Mouse (Mus musculus): Measurements from ENCODE around the gene Sap18.

DNA sequence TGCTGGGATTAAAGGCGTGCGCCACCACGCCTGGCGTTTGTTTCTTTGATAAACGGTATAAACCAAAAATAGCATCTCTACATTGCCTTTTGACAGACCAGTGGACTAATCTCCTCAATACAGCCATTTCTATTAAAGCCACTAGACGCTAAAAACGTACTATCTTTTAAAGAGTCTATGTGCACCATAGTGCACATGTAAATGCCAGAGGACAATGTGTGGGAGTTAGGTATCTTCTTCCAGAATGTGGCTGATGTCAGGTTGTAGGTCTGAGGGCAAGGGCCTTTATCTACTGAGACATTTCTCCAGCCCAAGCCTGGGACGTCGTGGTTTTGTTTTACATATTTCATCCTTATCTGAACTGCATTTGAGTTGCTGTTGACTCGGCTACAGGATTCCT lies 37.2 kb downstream of the Sap18 start:
- no peak for TF ChIP-seq POLR2A (IDR thresholded peaks at IDR 0.05; ENCODE audit: control insufficient read depth, low read depth, low read length)
- no peak for TF ChIP-seq CTCF (IDR thresholded peaks at IDR 0.05; ENCODE audit: control insufficient read depth, insufficient read depth, insufficient replicate concordance, low read depth, low read length)

Data from testis, adult 2 months (tissue).